Mouse (Mus musculus) heart, adult 11 months (tissue): Measurements from ENCODE around the gene Zfp777.

Experiments used
- DNase-seq: peaks from one replicate; pipeline ENCODE4 v3.0.0; 2022

Gene Zfp777

GRCm38 (mm10) chr6:48025905-48026660, 22.6 kb downstream of the Zfp777 start:
- peak; percentile 41 for DNase-seq

- DNase-seq: no peak
Measured at GRCm38 (mm10) chr6:48024994-48025345, 23.7 kb downstream of the Zfp777 start.

- peak; percentile 87 for DNase-seq
Measured at GRCm38 (mm10) chr6:48024330-48024993, 24.2 kb downstream of the Zfp777 start.

- DNase-seq: peak; percentile 55
Measured at GRCm38 (mm10) chr6:48022672-48023071, 26.0 kb downstream of the Zfp777 start.

GRCm38 (mm10) chr6:48021678-48022077, 27.0 kb downstream of the Zfp777 start:
- peak; percentile 35 for DNase-seq

- DNase-seq: peak; percentile 65
Measured at GRCm38 (mm10) chr6:48020006-48020405, 28.7 kb downstream of the Zfp777 start.

GRCm38 (mm10) chr6:48016841-48017240, 31.9 kb downstream of the Zfp777 start:
- DNase-seq: peak; percentile 82

GRCm38 (mm10) chr6:48016090-48016521, 32.6 kb downstream of the Zfp777 start:
- DNase-seq: peak; percentile 97

GRCm38 (mm10) chr6:48010727-48011126, 38.0 kb downstream of the Zfp777 start:
- DNase-seq: peak; percentile 97

- DNase-seq: peak; percentile 74
Measured at GRCm38 (mm10) chr6:47995661-47996060, 53.0 kb downstream of the Zfp777 start.

- peak; percentile 71 for DNase-seq
Measured at GRCm38 (mm10) chr6:47983936-47984335, 64.8 kb downstream of the Zfp777 start.

- peak; percentile 98 for DNase-seq
Measured at GRCm38 (mm10) chr6:47978897-47979368, 69.8 kb downstream of the Zfp777 start.

GRCm38 (mm10) chr6:47974599-47974998, 74.1 kb downstream of the Zfp777 start:
- no peak for DNase-seq
